21 mouse cellular contexts compared by ENCODE assay signal in genomic region chr15:25639217-25639616, GRCm38 (mm10). TPM values are rescaled to one million over a fixed set of nuclear protein-coding genes. Genes with fewer than 3 reads are reported as not detected.
A peak's percentile ranks its signal among the peaks of the same experiment; 100 is the strongest.
DNase-seq lines count a peak whose midpoint lies in the region; ATAC-seq and TF ChIP-seq lines count a peak whose summit lies in the region.
"Had no signal": no experiment of that assay in that cellular context is flagged by ENCODE, and none has a peak within 500 bp of the region (broad histone marks: within the 10 kb centered on the region; RNA-seq: fewer than 3 reads in every experiment).

No protein-coding gene starts in this region.

- H3K79me3 ChIP-seq in C2C12 (ENCODE audit: low read depth): peaks cover 95% of the 10 kb centered on the region

- no peaks in the 10 kb centered on the region for H3K9me3 ChIP-seq in lung, embryonic 15.5 days
- no peaks in the 10 kb centered on the region for H3K9me3 ChIP-seq in forebrain, embryonic 12.5 days
- H3K9me3 ChIP-seq: embryonic facial prominence, embryonic 15.5 days; heart, embryonic 10.5 days; hindbrain, embryonic 13.5 days had no signal

- H3K27me3 ChIP-seq in lung, embryonic 15.5 days: no peaks in the 10 kb centered on the region
- no peaks in the 10 kb centered on the region for H3K27me3 ChIP-seq in C2C12 (ENCODE audit: control insufficient read depth, insufficient read depth, insufficient read length)
- no peaks in the 10 kb centered on the region for H3K27me3 ChIP-seq in Patski
- H3K27me3 ChIP-seq in forebrain, embryonic 12.5 days: peaks cover 24% of the 10 kb centered on the region
- H3K27me3 ChIP-seq: embryonic facial prominence, embryonic 15.5 days; hindbrain, embryonic 13.5 days had no signal

- H3K27ac ChIP-seq in lung, embryonic 15.5 days: peak overlapping the region; percentile 56
- no peak overlapping the region for H3K27ac ChIP-seq in forebrain, embryonic 12.5 days
- H3K27ac ChIP-seq: embryonic facial prominence, embryonic 15.5 days; heart, embryonic 10.5 days; hindbrain, embryonic 13.5 days; hindbrain, postnatal 0 days had no signal

- CTCF ChIA-PET in Patski (lab: Charles Lee): interaction anchor here (1.3 to 2.0 kb wide), 4 partner anchors 14 to 30 kb away, joined by 3 to 5 read pairs (median 4); partner anchors contain the start of gene Myo10

- POLR2A ChIA-PET in Patski (lab: Charles Lee): interaction anchor here (0.6 kb wide), 1 partner anchor 143 kb away, joined by 3 read pairs; no protein-coding TSS in a partner anchor

- peak; percentile 29; the same call in 1 of the 2 replicates for ATAC-seq in lung, embryonic 15.5 days (ENCODE audit: borderline replicate concordance, extremely low read depth, low FRiP score, low TSS enrichment)
- ATAC-seq in Patski: peak; percentile 69
- ATAC-seq in forebrain, embryonic 12.5 days (ENCODE audit: low FRiP score): no peak
- ATAC-seq: forebrain, postnatal 0 days; hindbrain, postnatal 0 days had no signal

- no peaks in the 10 kb centered on the region for H3K36me3 ChIP-seq in lung, embryonic 15.5 days
- H3K36me3 ChIP-seq in C2C12 (ENCODE audit: control insufficient read depth, insufficient read depth): peaks cover 13% of the 10 kb centered on the region
- no peaks in the 10 kb centered on the region for H3K36me3 ChIP-seq in forebrain, embryonic 12.5 days (replicated peaks)
- H3K36me3 ChIP-seq: embryonic facial prominence, embryonic 15.5 days; heart, embryonic 10.5 days; hindbrain, embryonic 13.5 days had no signal

- H3ac ChIP-seq in C2C12 (ENCODE audit: control insufficient read depth, insufficient read length, low read depth): no peak overlapping the region

- in situ Hi-C loops in Patski (cut with MboI; ENCODE audit: low pct_unique_long_range_greater_than_20kb): loop anchor here (5.0 to 25.0 kb wide), 3 partner anchors 78 to 323 kb away; no protein-coding TSS in a partner anchor

- DNase-seq in lung, adult 18-20 months: no peak
- no peak for DNase-seq in Patski (ENCODE audit: low read depth, low spot score)
- DNase-seq in lung, postnatal 36 days: peak; percentile 37
- DNase-seq in spleen, postnatal 36 days (ENCODE audit: low spot score in 2 of 2): no peak
- DNase-seq: adrenal gland, adult 8-10 months; adrenal gland, postnatal 36 days; B cell, adult 2 months; cerebellum, adult 11 months; cerebellum, adult 8-10 months; cerebellum, postnatal 14 days; embryo, embryonic 11 days; forebrain, postnatal 0 days; heart, adult 18-20 months; heart, postnatal 10 days had no signal

- peaks cover 86% of the 10 kb centered on the region for H3K4me1 ChIP-seq in lung, embryonic 15.5 days
- peaks cover 16% of the 10 kb centered on the region for H3K4me1 ChIP-seq in forebrain, embryonic 12.5 days

- H3K4me2 ChIP-seq in lung, embryonic 15.5 days: no peak overlapping the region
- H3K4me2 ChIP-seq in forebrain, embryonic 12.5 days: no peak overlapping the region
- H3K4me2 ChIP-seq: embryonic facial prominence, embryonic 15.5 days; hindbrain, embryonic 13.5 days had no signal

- TF ChIP-seq CTCF in C2C12 (IDR thresholded peaks at IDR 0.05; ENCODE audit: control insufficient read depth, insufficient read depth, insufficient read length): no peak
- no peak for TF ChIP-seq CTCF in Patski (IDR thresholded peaks at IDR 0.05)

- peaks cover 100% of the 10 kb centered on the region for H3K79me2 ChIP-seq in C2C12 (ENCODE audit: control insufficient read depth, insufficient read depth)

- H3K4me3 ChIP-seq in lung, embryonic 15.5 days: no peak overlapping the region
- no peak overlapping the region for H3K4me3 ChIP-seq in C2C12 (ENCODE audit: insufficient read depth, poor library complexity, severe bottlenecking)
- H3K4me3 ChIP-seq in forebrain, embryonic 12.5 days (replicated peaks): no peak overlapping the region
- H3K4me3 ChIP-seq: embryonic facial prominence, embryonic 15.5 days; heart, embryonic 10.5 days; hindbrain, embryonic 13.5 days had no signal

- no peak overlapping the region for H3K9ac ChIP-seq in lung, embryonic 15.5 days
- no peak overlapping the region for H3K9ac ChIP-seq in forebrain, embryonic 12.5 days
- H3K9ac ChIP-seq: embryonic facial prominence, embryonic 15.5 days; forebrain, postnatal 0 days; hindbrain, embryonic 13.5 days had no signal

- WGBS in lung, embryonic 15.5 days: 53% methylated on average over 5 of the region's 5 CpGs
- 90% methylated on average over 5 of the region's 5 CpGs for WGBS in forebrain, embryonic 12.5 days

TF ChIP-seq in C2C12, 6 proteins besides CTCF, POLR2A, EP300 and RAD21:
- TF ChIP-seq MYOD1 (IDR thresholded peaks at IDR 0.05; ENCODE audit: control insufficient read depth, insufficient read length, low read depth) (peak; percentile 36), CEBPB (IDR thresholded peaks at IDR 0.05; ENCODE audit: low read depth) (no peak)

RNA-seq across cellular contexts. Expression of gene Myo10, which starts 16.9 kb away (rescaled TPM):
- polyA plus RNA-seq in lung, embryonic 15.5 days (2015; fragmentation: Nextera tagmentation; extraction: Ambion mirVana): 37.1 and 38.0 TPM in 2 replicates
- polyA plus RNA-seq in C2C12 (2012; fragmentation: generic; extraction: Trizol) (89.8 TPM), Patski (2021) (30.3 TPM)
- 65.6 and 82.4 TPM in 2 replicates for polyA plus RNA-seq in forebrain, embryonic 12.5 days (2016; fragmentation: Nextera tagmentation; extraction: Ambion mirVana)
